Mouse (Mus musculus) forebrain, postnatal 0 days (tissue): ENCODE measurements around the gene Ccp110. TPM values are rescaled to one million over a fixed set of nuclear protein-coding genes. Genes with fewer than 3 reads are reported as not detected.

Source experiments
- ATAC-seq: fragments of 200-750 bp; cut with Nextera tagmentation; 2 replicates; pipeline ENCODE4 v1.8.0; 2017; ENCODE audit warnings: mild to moderate bottlenecking, moderate library complexity
- DNase-seq: peaks from one replicate; pipeline ENCODE4 v3.0.0-alpha.2; 2015
- H3K27ac ChIP-seq: fragments of 300-500 bp; sonication (generic); 2 replicates; pipeline ENCODE4 v1.5.1; 2014; ENCODE audit warnings: low read depth, mild to moderate bottlenecking, antibody characterized with exemption, low read length, moderate library complexity, mixed read lengths
- H3K27me3 ChIP-seq: fragments of 300-500 bp; sonication (generic); 2 replicates; pipeline ENCODE4 v1.6.1; 2014; ENCODE audit warnings: mild to moderate bottlenecking, low read length, mixed read lengths; ENCODE audit not compliant: insufficient read depth
- H3K36me3 ChIP-seq: fragments of 300-500 bp; sonication (generic); 2 replicates; pipeline ENCODE4 v1.6.1; 2014; ENCODE audit warnings: mild to moderate bottlenecking, moderate library complexity; ENCODE audit not compliant: insufficient read depth
- H3K4me1 ChIP-seq: fragments of 300-500 bp; sonication (generic); 2 replicates; pipeline ENCODE4 v1.6.1; 2014; ENCODE audit warnings: antibody characterized with exemption; ENCODE audit not compliant: insufficient read depth
- H3K4me2 ChIP-seq: fragments of 300-500 bp; sonication (generic); 2 replicates; pipeline ENCODE4 v1.6.1; 2014; ENCODE audit warnings: low read depth, mild to moderate bottlenecking, moderate library complexity
- H3K4me3 ChIP-seq: fragments of 300-500 bp; sonication (generic); 2 replicates; pipeline ENCODE4 v1.5.1; 2014; ENCODE audit warnings: low read depth, low read length, mixed read lengths
- H3K9ac ChIP-seq: fragments of 300-500 bp; sonication (generic); 2 replicates; pipeline ENCODE4 v1.6.1; 2014; ENCODE audit warnings: mild to moderate bottlenecking
- H3K9me3 ChIP-seq: fragments of 300-500 bp; sonication (generic); 2 replicates; pipeline ENCODE4 v1.6.1; 2016; ENCODE audit warnings: low read length
- CTCF ChIP-seq: sonication (generic); IDR thresholded peaks from 2 replicates; pipeline ENCODE4 v1.5.1; 2016; ENCODE audit warnings: antibody characterized with exemption, control low read depth, low read depth
- whole genome bisulfite sequencing: fragments of 180-500 bp; shearing (Covaris S2); extraction: QIAGEN DNeasy Blood & Tissue Kit; methylation state at CpG from one replicate; pipeline ENCODE4 v1.1.7; 2014; 5-methylcytosine and 5-hydroxymethylcytosine counted together
- polyA plus RNA-seq: library from polyadenylated mRNA; unstranded; fragments of >200 nt; fragmentation: Nextera tagmentation; extraction: Ambion mirVana; gene quantifications from 2 replicates; pipeline ENCODE4 v1.2.1, GENCODE M21; 2015
- total RNA-seq: library from RNA; depleted of rRNA; stranded (reverse); fragments of >200 nt; gene quantifications from 2 replicates; pipeline ENCODE4 v1.2.3, GENCODE M21; 2014

The Ccp110 gene
- total and polyA plus RNA-seq, 2 experiments from 2014 or later, result 13.3 to 33.6 TPM

DNA sequence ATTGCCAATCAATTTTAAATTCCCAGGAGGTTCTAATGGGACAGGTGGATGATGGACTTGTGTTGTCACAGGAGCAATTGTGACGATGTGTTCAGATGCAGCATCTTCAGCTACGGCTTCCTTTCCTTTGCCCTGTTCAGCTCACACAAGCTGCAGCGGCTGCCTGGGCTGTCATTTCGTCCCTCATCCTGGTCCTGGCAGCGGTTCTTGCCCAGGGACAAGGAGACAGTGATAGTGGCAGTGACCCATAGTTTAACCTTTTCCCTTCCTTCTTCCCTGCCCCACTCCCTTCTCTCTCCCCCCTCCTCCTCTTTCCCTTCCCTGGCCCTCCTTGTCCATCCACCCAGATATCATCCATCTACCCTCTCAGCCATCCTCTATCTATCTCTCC is 54.5 kb downstream of the Ccp110 start:
- no peak for ATAC-seq
- no peak for TF ChIP-seq CTCF
- no peaks in the 10 kb centered on the region for H3K27me3 ChIP-seq
- no peak overlapping the region for H3K4me2 ChIP-seq
- no peaks in the 10 kb centered on the region for H3K4me1 ChIP-seq
- no peak overlapping the region for H3K27ac ChIP-seq
- H3K4me3 ChIP-seq, result no peak overlapping the region
- peak overlapping the region; percentile 40; the same call in 1 of the 2 replicates for H3K9ac ChIP-seq
- peaks cover 52% of the 10 kb centered on the region for H3K36me3 ChIP-seq
- DNase-seq, result no peak
- WGBS, result 85% methylated on average over 5 of the region's 5 CpGs
- H3K9me3 ChIP-seq, result no peaks in the 10 kb centered on the region

DNA sequence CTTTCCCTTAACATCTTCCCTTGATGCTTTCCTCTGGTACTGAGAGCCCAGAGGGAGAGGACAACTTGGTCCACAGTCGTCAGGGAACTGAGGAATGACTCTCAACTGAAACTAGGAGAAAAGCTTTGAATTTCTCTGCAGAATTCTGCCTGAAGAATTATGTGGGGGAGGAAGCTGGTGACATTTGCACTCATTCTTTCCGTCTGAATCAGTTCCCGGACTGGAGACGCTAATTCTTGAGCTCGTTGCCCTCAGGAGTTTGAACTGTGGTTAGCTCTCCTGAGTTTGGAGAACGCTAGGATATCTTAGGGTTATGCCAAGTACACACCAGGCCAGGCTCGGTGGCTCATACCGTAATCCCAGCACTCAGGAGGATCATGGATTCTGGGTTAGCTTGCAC is 56.9 kb downstream of the Ccp110 start:
- DNase-seq (no peak), ATAC-seq (no peak)
- no peak for TF ChIP-seq CTCF
- Histone ChIP-seq H3K9me3 (no peaks in the 10 kb centered on the region), H3K4me2 (no peak overlapping the region), H3K36me3 (peaks cover 39% of the 10 kb centered on the region), H3K4me1 (no peaks in the 10 kb centered on the region), H3K9ac (no peak overlapping the region), H3K27ac (no peak overlapping the region), H3K27me3 (no peaks in the 10 kb centered on the region), H3K4me3 (no peak overlapping the region)
- 91% methylated on average over 8 of the region's 8 CpGs for WGBS

DNA sequence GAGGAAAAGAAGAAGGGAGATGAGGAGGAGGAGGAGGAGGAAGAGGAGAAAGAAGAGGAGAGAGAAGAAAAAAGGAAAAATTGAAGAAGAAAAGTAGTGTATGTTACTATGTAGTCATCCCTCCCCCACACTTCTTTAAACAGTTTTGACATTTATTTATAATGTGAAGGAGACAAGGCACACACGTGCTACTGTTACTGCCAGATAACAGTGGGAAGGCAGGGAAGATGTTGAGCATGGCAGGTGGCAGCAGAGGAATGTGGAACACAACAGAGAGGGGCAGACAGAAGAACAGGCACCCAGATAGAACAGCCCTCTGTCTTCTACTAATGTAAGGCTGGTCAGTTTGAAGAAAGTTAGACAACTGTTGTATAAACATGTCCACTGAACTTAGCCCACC is 57.3 kb downstream of the Ccp110 start:
- H3K9ac ChIP-seq, result no peak overlapping the region
- H3K4me1 ChIP-seq, result no peaks in the 10 kb centered on the region
- no peak for TF ChIP-seq CTCF
- ATAC-seq, result no peak
- 42% methylated on average over 1 of the region's 1 CpGs for WGBS
- H3K27ac ChIP-seq, result no peak overlapping the region
- no peak overlapping the region for H3K4me2 ChIP-seq
- no peak for DNase-seq
- no peak overlapping the region for H3K4me3 ChIP-seq
- no peaks in the 10 kb centered on the region for H3K27me3 ChIP-seq
- peaks cover 39% of the 10 kb centered on the region for H3K36me3 ChIP-seq
- H3K9me3 ChIP-seq, result no peaks in the 10 kb centered on the region

DNA sequence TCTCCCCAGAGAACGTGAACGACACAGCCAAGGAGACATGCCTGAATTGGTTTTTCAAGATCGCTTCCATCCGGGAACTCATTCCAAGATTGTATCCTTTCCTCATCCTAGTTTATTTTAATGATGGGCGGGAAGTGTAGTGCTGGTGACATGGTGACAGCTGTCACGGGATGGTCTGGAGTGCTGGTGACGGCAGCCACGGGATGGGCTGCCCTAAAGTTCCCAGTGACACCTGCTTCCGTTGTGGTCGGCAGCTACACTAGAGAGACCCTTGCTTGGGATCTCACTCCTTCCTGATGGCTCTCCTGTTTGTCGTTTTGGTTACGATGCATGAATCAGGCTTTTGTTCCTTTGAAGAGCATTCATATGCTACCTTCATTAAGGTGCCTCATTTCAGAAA is 60.7 kb downstream of the Ccp110 start:
- H3K36me3 ChIP-seq, result peaks cover 33% of the 10 kb centered on the region
- 68% methylated on average over 12 of the region's 12 CpGs for WGBS
- no peak for DNase-seq
- TF ChIP-seq CTCF, result no peak
- no peaks in the 10 kb centered on the region for H3K9me3 ChIP-seq
- no peaks in the 10 kb centered on the region for H3K27me3 ChIP-seq
- H3K4me1 ChIP-seq, result no peaks in the 10 kb centered on the region
- no peak overlapping the region for H3K27ac ChIP-seq
- no peak overlapping the region for H3K4me2 ChIP-seq
- no peak overlapping the region for H3K4me3 ChIP-seq
- no peak overlapping the region for H3K9ac ChIP-seq
- no peak for ATAC-seq

DNA sequence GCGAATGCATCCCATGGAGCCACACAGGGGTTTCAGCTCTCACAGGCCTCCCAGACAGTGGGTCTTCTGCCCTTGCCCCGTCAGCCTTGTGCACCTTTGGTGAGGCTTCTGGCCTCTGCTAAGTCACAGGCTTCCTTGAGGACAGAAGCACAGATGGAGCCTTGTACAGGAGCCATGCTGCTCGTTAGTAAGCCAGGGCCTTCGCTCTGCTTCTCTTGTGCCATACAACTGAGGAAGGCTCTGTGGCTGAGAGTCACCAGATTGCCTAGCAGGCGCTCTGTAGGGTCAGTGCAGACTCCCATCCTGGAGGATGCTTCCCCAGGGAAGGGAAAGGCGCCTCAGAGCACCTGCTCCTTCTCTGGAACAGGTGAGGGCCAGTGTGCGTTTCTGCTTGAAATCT is 63.6 kb downstream of the Ccp110 start:
- H3K36me3 ChIP-seq, result peaks cover 37% of the 10 kb centered on the region
- H3K9ac ChIP-seq, result no peak overlapping the region
- no peak overlapping the region for H3K27ac ChIP-seq
- no peaks in the 10 kb centered on the region for H3K4me1 ChIP-seq
- no peaks in the 10 kb centered on the region for H3K27me3 ChIP-seq
- no peaks in the 10 kb centered on the region for H3K9me3 ChIP-seq
- TF ChIP-seq CTCF, result no peak
- DNase-seq, result no peak
- ATAC-seq, result no peak
- H3K4me3 ChIP-seq, result no peak overlapping the region
- no peak overlapping the region for H3K4me2 ChIP-seq
- 61% methylated on average over 7 of the region's 7 CpGs for WGBS

GRCm38 (mm10) chr7:118776491-118776890 is 64.1 kb downstream of the Ccp110 start:
- peaks cover 42% of the 10 kb centered on the region for H3K36me3 ChIP-seq
- ATAC-seq, result no peak
- no peak overlapping the region for H3K9ac ChIP-seq
- H3K4me2 ChIP-seq, result no peak overlapping the region
- H3K27me3 ChIP-seq, result no peaks in the 10 kb centered on the region
- H3K9me3 ChIP-seq, result no peaks in the 10 kb centered on the region
- H3K4me3 ChIP-seq, result no peak overlapping the region
- no peak for DNase-seq
- H3K27ac ChIP-seq, result no peak overlapping the region
- 70% methylated on average over 9 of the region's 9 CpGs for WGBS
- no peaks in the 10 kb centered on the region for H3K4me1 ChIP-seq
- no peak for TF ChIP-seq CTCF

- whole genome bisulfite sequencing, result 71% methylated on average over 10 of the region's 10 CpGs
- Histone ChIP-seq H3K27me3 (no peaks in the 10 kb centered on the region), H3K4me2 (no peak overlapping the region), H3K9ac (no peak overlapping the region), H3K36me3 (peaks cover 45% of the 10 kb centered on the region), H3K4me1 (no peaks in the 10 kb centered on the region), H3K9me3 (no peaks in the 10 kb centered on the region), H3K27ac (peak overlapping the region; percentile 9; the same call in 1 of the 2 replicates), H3K4me3 (no peak overlapping the region)
- peak; percentile 13 for DNase-seq
- no peak for TF ChIP-seq CTCF
- no peak for ATAC-seq
Observed at GRCm38 (mm10) chr7:118777598-118778394, 65.4 kb downstream of the Ccp110 start.
